Mouse (Mus musculus) cerebellum, adult 2 months (tissue): ENCODE measurements around the gene Gclc. TPM values are rescaled to one million over a fixed set of nuclear protein-coding genes. Genes with fewer than 3 reads are reported as not detected.
"Not testable (repeated sequence)": the region's sequence is repeated elsewhere in the genome, so short reads cannot be mapped to it uniquely, and the experiment has no call there.

Experiments used
- DNase-seq, 2 experiments: peaks; one replicate each; pipeline ENCODE4 v3.0.0; 2021
- H3K27ac ChIP-seq: fragments of 200-500 bp; 2 replicates; pipeline ENCODE4 v1.5.1; 2012; ENCODE audit warnings: low read length, control low read depth, inconsistent platforms; ENCODE audit not compliant: insufficient read depth
- H3K27me3 ChIP-seq: fragments of 200-500 bp; 2 replicates; pipeline ENCODE4 v1.6.1; 2012; ENCODE audit warnings: inconsistent platforms, mild to moderate bottlenecking, low read length, moderate library complexity; ENCODE audit not compliant: control insufficient read depth, insufficient read depth
- H3K4me1 ChIP-seq: fragments of 200-500 bp; 2 replicates; pipeline ENCODE4 v1.6.1; 2011; ENCODE audit warnings: low read length; ENCODE audit not compliant: control insufficient read depth, insufficient read depth
- H3K4me3 ChIP-seq: fragments of 200-500 bp; replicated peaks from 2 replicates; pipeline ENCODE3; 2011; ENCODE audit warnings: mild to moderate bottlenecking, low read depth, low read length, control low read depth; ENCODE audit not compliant: insufficient read depth
- CTCF ChIP-seq: fragments of 200-500 bp; IDR thresholded peaks from 2 replicates; pipeline ENCODE4 v1.5.1; 2011; ENCODE audit warnings: low read depth, mild to moderate bottlenecking, control low read depth, low read length, moderate library complexity, borderline replicate concordance; ENCODE audit not compliant: insufficient read depth
- POLR2A ChIP-seq: fragments of 200-500 bp; IDR thresholded peaks from 2 replicates; pipeline ENCODE4 v1.6.1; 2011; ENCODE audit warnings: low read length, control low read depth, borderline replicate concordance; ENCODE audit not compliant: insufficient read depth
- WGBS: fragments of 180-500 bp; shearing (Covaris S2); methylation state at CpG from one replicate; pipeline ENCODE4 v1.1.7; 2018; 5-methylcytosine and 5-hydroxymethylcytosine counted together
- polyA plus RNA-seq: library from polyadenylated mRNA; depleted of rRNA; stranded (reverse); fragments of >200 nt; gene quantifications from 2 replicates; pipeline ENCODE4 v1.2.3, GENCODE M21; 2012

Gclc gene
- polyA plus RNA-seq, 1 experiment = 40.7 TPM

DNA sequence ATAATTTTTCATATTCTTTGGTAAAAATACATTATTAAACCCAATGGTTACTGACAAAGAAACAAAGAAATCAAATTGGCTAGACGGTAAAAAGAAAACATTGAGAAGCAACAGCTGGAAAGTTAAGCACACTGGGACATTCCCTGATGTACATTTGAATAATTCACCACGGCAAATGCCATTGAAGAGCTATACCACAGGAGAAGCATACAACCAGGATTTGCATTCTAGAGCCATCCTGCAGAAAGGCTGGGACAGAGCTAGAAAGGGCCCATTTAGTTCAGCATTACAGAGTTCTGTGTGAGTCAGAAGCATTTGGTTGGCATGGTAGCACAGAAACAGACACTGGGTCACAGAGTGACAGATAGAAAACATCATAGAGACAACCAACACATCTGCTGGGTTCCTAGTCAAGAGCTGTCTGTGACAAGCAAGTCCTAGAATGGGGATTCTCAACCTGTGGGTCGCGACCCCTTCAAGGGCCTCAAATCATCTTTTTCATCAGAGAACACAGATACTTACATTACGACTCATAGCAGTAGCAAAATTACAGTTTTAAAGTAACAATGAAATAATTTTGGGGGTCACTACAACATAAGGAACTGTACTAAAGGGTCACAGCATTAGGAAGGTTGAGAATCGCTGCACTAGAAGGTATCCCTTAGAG, 28.2 kb upstream of the Gclc start:
- DNase-seq = no peak
- Histone ChIP-seq H3K27ac (no peak overlapping the region), H3K4me3 (no peak overlapping the region), H3K27me3 (no peaks in the 10 kb centered on the region), H3K4me1 (no peaks in the 10 kb centered on the region)
- 80% methylated on average over 6 of the region's 6 CpGs for WGBS
- TF ChIP-seq CTCF (no peak), POLR2A (no peak)

- WGBS = 84% methylated on average over 2 of the region's 2 CpGs
- H3K27me3 ChIP-seq = no peaks in the 10 kb centered on the region
- no peak overlapping the region for H3K4me3 ChIP-seq
- no peak overlapping the region for H3K27ac ChIP-seq
- no peak for DNase-seq
- H3K4me1 ChIP-seq = no peaks in the 10 kb centered on the region
- TF ChIP-seq POLR2A (no peak), CTCF (no peak)
These were observed 27.3 kb upstream of the Gclc start for GRCm38 (mm10) chr9:77727012-77727411.

GRCm38 (mm10) chr9:77732067-77732466, 22.3 kb upstream of the Gclc start:
- TF ChIP-seq POLR2A = no peak
- no peak for TF ChIP-seq CTCF
- Histone ChIP-seq H3K4me3 (no peak overlapping the region), H3K4me1 (no peaks in the 10 kb centered on the region), H3K27ac (no peak overlapping the region), H3K27me3 (no peaks in the 10 kb centered on the region)
- WGBS = 60% methylated on average over 3 of the region's 3 CpGs
- DNase-seq = no peak

DNA sequence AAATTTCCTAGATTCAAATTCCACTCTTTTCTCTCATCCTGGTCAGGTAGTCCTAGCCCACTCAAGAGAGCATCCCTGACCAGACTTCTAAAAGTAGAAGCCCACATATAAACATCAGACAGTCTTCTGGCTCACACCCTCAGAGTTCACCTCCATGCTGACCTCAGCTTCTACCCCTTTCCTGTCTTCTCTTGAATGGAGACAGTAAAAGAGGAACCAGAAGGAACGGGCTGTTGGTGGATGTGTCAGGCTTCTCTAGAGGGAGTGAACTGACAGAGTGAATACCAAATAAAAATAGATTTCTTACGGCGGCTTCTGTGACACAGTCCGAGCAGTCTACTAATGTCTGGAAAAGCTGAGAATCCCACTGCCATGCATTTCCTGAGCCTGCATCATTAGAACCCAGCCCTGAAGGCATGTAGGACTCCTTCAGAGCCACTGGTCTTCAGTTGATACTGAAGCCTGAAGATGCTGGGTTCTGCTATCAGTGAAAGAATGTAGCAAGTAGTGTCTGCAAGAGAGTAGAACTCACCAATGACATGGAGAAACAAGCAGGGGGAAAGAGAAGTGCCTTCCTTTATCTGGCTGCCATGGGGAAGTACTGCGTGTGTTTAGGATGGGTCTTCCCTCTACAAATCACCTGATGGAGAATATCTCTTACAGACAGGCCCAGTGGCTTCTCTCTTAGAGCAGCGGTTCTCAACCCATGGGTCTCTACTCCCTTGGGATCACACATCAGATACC, 16.9 kb upstream of the Gclc start:
- Histone ChIP-seq H3K27ac (no peak overlapping the region), H3K4me1 (no peaks in the 10 kb centered on the region), H3K4me3 (no peak overlapping the region), H3K27me3 (no peaks in the 10 kb centered on the region)
- DNase-seq = no peak
- TF ChIP-seq POLR2A (no peak), CTCF (no peak)
- WGBS = 89% methylated on average over 6 of the region's 6 CpGs

GRCm38 (mm10) chr9:77741452-77741851, 12.9 kb upstream of the Gclc start:
- no peaks in the 10 kb centered on the region for H3K4me1 ChIP-seq
- H3K4me3 ChIP-seq = no peak overlapping the region
- no peak overlapping the region for H3K27ac ChIP-seq
- TF ChIP-seq CTCF (no peak), POLR2A (no peak)
- no peaks in the 10 kb centered on the region for H3K27me3 ChIP-seq
- no peak for DNase-seq
- 47% methylated on average over 1 of the region's 1 CpGs for WGBS

- Histone ChIP-seq H3K27ac (no peak overlapping the region), H3K4me3 (no peak overlapping the region), H3K4me1 (no peaks in the 10 kb centered on the region), H3K27me3 (no peaks in the 10 kb centered on the region)
- no peak for DNase-seq
- WGBS = 81% methylated on average over 3 of the region's 3 CpGs
- TF ChIP-seq POLR2A (no peak), CTCF (no peak)
These were observed 9.5 kb upstream of the Gclc start for GRCm38 (mm10) chr9:77744798-77745197.

DNA sequence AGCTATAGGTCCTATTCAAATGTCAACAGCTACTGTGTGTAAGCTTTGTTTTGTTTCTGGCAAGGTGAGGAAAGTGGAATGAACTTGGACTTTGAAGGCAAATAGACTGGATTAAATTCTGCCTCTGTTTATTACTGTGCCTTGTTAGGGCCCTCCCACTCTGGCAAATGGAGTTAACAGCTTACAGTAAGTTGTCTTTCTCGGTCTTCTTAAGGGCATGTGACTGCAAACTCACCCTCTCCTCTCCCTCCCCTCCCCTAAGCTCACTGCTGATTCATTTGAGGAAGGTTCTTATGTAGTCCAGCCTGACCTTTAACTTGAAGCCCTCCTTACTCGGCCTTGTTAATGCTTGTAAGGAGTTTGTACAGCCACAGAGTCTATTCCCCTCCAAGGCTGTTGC, 8.0 kb upstream of the Gclc start:
- no peaks in the 10 kb centered on the region for H3K27me3 ChIP-seq
- 62% methylated on average over 2 of the region's 2 CpGs for WGBS
- TF ChIP-seq CTCF (no peak), POLR2A (no peak)

DNA sequence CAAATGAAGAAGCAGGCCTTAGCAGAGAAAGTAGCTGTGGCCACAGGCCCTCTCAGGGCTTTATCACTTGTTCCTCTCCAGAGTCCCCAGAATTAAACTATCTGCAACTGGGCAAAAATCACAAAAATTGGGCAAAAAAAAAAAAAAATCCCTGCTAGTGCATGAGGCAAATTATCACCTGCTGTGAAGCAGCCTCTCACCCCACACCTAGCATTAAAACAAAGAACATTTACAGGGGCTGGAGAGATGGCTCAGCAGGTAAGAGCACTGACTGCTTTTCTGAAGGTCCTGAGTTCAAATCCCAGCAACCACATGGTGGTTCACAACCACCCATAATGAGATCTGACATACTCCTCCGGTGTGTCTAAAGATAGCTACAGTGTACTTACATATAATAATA, 6.0 kb upstream of the Gclc start:
- H3K27ac ChIP-seq, H3K27me3 ChIP-seq, H3K4me3 ChIP-seq, H3K4me1 ChIP-seq, DNase-seq: not testable (repeated sequence)
- WGBS = 93% methylated on average over 1 of the region's 1 CpGs

More for the DNA sequence above, 8.0 kb upstream of the Gclc start:
- Histone ChIP-seq H3K4me1 (no peaks in the 10 kb centered on the region), H3K4me3 (no peak overlapping the region), H3K27ac (no peak overlapping the region)
- no peak for DNase-seq
